Mouse (Mus musculus): ENCODE measurements around the gene Gm5741.

DNA sequence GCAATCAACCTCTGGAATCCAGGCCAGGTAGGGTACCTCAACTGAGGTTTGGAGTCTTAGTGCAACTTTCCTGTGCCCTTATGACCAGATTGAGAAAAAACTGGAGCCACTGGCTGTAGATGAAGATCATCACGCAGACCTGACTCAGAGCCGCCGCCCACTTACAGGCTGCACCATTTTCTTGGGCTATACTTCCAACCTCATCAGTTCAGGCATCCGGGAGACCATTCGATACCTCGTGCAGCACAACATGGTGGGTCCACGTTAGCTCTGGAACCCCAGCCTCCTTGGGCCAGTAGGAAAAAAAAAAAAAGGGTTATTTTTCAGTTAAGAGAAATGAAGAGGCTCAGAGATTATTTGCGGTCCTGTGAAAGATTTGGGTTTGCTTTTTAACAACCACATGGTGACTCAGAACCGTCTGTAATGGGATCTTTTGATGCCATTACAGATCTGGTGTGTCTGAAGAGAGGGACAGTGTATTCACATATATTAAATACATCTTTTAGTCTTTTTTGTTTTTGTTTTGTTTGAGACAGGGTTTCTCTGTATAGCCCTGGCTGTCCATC lies 4.7 kb upstream of the Gm5741 start:
- no peak for TF ChIP-seq HCFC1 (IDR thresholded peaks at IDR 0.05; ENCODE audit: borderline replicate concordance, insufficient read depth, low read length)
- no peak for TF ChIP-seq MAFK (IDR thresholded peaks at IDR 0.05; ENCODE audit: insufficient read depth, low read depth, low read length)

All from ES-E14 (cell line).